Mouse (Mus musculus): Measurements from ENCODE around the gene Klhdc7a.

GRCm38 (mm10) chr4:139974506-139974905 lies 6.7 kb upstream of the Klhdc7a start:
- TF ChIP-seq POLR2A (IDR thresholded peaks at IDR 0.05; ENCODE audit: borderline replicate concordance, low read depth, low read length) (no peak), CTCF (IDR thresholded peaks at IDR 0.05; ENCODE audit: low read depth, low read length) (no peak)

All from bone marrow macrophage, adult 2 months (primary cell).